Mouse (Mus musculus) midbrain, embryonic 15.5 days (tissue): Measurements from ENCODE around the gene Lpin2. TPM values are rescaled to one million over a fixed set of nuclear protein-coding genes. Genes with fewer than 3 reads are reported as not detected.

Source experiments
- ATAC-seq: fragments of 200-750 bp; cut with Nextera tagmentation; replicated peaks from 2 replicates; pipeline ENCODE4 v1.8.0; 2017; ENCODE audit warnings: moderate TSS enrichment
- H3K27ac ChIP-seq: fragments of 300-500 bp; sonication (generic); 2 replicates; pipeline ENCODE4 v1.5.1; 2015; ENCODE audit warnings: mild to moderate bottlenecking, inconsistent platforms
- H3K27me3 ChIP-seq: fragments of 300-500 bp; sonication (generic); replicated peaks from 2 replicates; pipeline ENCODE4 v1.6.1; 2015; ENCODE audit warnings: inconsistent platforms
- H3K36me3 ChIP-seq: fragments of 300-500 bp; sonication (generic); replicated peaks from 2 replicates; pipeline ENCODE4 v1.6.1; 2015; ENCODE audit warnings: inconsistent platforms
- H3K4me1 ChIP-seq: fragments of 300-500 bp; sonication (generic); 2 replicates; pipeline ENCODE4 v1.6.1; 2015; ENCODE audit warnings: inconsistent platforms
- H3K4me2 ChIP-seq: fragments of 300-500 bp; sonication (generic); 2 replicates; pipeline ENCODE4 v1.6.1; 2015; ENCODE audit warnings: inconsistent platforms, mild to moderate bottlenecking, moderate library complexity
- H3K4me3 ChIP-seq: fragments of 300-500 bp; sonication (generic); 2 replicates; pipeline ENCODE4 v1.5.1; 2015; ENCODE audit warnings: mild to moderate bottlenecking, inconsistent platforms
- H3K9ac ChIP-seq: fragments of 300-500 bp; sonication (generic); 2 replicates; pipeline ENCODE4 v1.6.1; 2015; ENCODE audit warnings: mild to moderate bottlenecking, inconsistent platforms
- H3K9me3 ChIP-seq: fragments of 300-500 bp; sonication (generic); 2 replicates; pipeline ENCODE4 v1.6.1; 2016; ENCODE audit warnings: inconsistent platforms
- WGBS: fragments of 180-500 bp; shearing (Covaris S2); methylation state at CpG from one replicate; pipeline ENCODE4 v1.1.7; 2015; ENCODE audit warnings: mixed read lengths; 5-methylcytosine and 5-hydroxymethylcytosine counted together
- polyA plus RNA-seq: library from polyadenylated mRNA; unstranded; fragments of >200 nt; fragmentation: Nextera tagmentation; extraction: Ambion mirVana; gene quantifications from 2 replicates; pipeline ENCODE4 v1.2.1, GENCODE M21; 2015

The Lpin2 gene
- polyA plus RNA-seq, 1 experiment from 2014 or later, result 47.6 TPM

DNA sequence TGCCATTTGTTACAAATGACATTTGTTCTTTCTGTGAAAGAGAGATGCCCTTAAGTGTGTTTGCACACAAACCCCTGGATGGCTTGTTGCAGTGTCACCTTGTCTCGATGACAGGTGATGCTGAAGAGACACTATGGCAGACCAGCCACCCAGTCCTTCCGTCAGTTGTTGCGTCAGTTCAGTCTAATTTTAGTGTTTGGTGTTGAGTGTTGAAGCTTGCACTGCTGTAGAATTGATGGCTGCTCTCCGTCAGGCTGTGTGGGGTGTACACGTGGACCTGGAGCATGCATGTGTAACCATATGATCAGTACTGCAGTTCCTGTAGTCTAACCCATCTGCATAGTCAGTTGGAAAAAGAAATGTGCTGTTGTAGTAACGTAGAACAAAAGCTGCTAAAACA, 66.6 kb downstream of the Lpin2 start:
- H3K4me2 ChIP-seq, result no peak overlapping the region
- H3K27ac ChIP-seq, result no peak overlapping the region
- no peaks in the 10 kb centered on the region for H3K4me1 ChIP-seq
- no peak for ATAC-seq
- H3K27me3 ChIP-seq, result no peaks in the 10 kb centered on the region
- no peak overlapping the region for H3K4me3 ChIP-seq
- no peaks in the 10 kb centered on the region for H3K9me3 ChIP-seq
- H3K9ac ChIP-seq, result no peak overlapping the region
- H3K36me3 ChIP-seq, result peaks cover 37% of the 10 kb centered on the region
- WGBS, result 88% methylated on average over 6 of the region's 6 CpGs

DNA sequence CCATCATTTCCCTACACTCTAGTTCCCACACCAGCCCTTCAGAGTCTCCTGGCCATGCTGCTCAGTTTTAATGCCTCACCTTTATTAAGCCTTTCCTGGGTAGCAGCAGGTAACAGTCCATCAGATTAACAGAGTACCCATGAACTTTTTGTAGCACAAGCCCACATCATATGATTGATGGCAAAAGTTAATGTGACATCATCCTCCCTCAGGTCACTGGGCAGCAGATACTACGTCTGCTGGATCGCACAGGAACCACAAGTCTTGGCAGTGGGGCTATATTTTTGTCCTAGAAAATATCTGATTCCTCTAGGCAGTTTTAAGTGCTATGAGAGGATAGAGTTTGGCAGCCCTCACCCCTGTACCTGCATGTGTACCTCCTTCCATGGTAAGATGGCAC, 67.7 kb downstream of the Lpin2 start:
- WGBS, result 94% methylated on average over 2 of the region's 2 CpGs
- Histone ChIP-seq H3K9ac (no peak overlapping the region), H3K4me1 (no peaks in the 10 kb centered on the region), H3K4me2 (no peak overlapping the region), H3K36me3 (peaks cover 28% of the 10 kb centered on the region), H3K9me3 (no peaks in the 10 kb centered on the region), H3K27me3 (no peaks in the 10 kb centered on the region), H3K27ac (no peak overlapping the region), H3K4me3 (no peak overlapping the region)
- ATAC-seq, result no peak

DNA sequence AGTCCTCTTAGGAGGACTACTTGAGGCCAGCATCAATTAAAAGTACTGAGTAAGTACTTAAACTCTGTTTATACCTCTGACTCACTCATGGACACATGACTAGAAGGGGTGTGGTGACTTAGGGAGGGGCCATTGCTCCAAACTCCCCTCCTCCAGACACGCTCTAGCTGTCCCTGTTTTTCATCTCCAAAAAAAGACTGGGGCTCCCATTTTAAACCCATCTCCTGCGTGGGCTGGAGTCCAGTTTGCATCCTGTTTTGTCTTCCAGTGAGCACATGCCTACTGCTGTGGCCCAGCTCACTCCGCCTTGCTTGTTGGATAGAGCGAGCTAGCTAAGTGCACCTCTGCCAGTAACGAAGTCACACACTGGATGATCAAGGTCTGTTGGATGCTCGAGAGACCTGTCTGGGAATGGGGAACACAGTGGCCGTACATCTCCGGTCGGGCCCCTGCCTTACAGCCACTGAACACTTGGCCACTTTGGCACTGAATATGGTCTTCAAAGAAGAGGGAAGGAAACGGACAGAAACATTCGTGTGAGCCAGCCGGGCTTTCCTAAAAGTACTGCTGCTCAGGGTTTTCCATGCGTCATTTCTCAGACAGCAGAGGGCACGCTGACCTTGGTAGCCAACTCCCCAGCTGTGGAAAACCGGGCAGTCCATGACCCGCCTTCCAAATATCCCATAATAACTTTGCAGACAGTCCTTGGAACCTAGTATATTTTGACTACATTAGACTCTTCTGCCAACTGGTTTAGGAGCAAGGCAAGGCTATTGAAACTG, 68.7 kb downstream of the Lpin2 start:
- no peak for ATAC-seq
- Histone ChIP-seq H3K9ac (no peak overlapping the region), H3K4me1 (no peaks in the 10 kb centered on the region), H3K27ac (no peak overlapping the region), H3K27me3 (no peaks in the 10 kb centered on the region), H3K4me2 (no peak overlapping the region), H3K36me3 (peaks cover 25% of the 10 kb centered on the region), H3K9me3 (no peaks in the 10 kb centered on the region), H3K4me3 (no peak overlapping the region)
- WGBS, result 86% methylated on average over 16 of the region's 16 CpGs

DNA sequence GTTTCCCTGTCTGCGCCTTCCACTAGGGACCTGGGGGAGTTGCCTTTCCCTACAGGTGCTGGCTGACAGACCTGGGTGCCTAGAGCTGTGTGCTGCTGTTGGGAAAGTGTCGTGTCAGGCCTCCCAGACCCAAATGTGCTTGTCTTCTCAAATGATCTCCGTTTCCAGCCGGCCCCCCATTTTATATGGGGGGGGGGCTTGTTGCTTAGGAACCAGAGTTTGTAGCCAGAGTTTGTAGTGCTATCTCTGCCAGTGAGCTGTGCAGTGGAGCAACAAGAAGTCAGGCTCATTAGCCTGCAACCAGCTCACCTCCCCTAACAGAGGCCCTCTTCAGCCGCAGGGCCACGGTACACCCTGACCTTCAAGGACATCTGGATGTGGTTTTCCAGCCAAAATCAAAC, 69.2 kb downstream of the Lpin2 start:
- Histone ChIP-seq H3K4me3 (no peak overlapping the region), H3K27me3 (no peaks in the 10 kb centered on the region), H3K9ac (no peak overlapping the region), H3K9me3 (no peaks in the 10 kb centered on the region), H3K36me3 (peaks cover 19% of the 10 kb centered on the region), H3K4me2 (no peak overlapping the region), H3K4me1 (no peaks in the 10 kb centered on the region), H3K27ac (no peak overlapping the region)
- WGBS, result 72% methylated on average over 6 of the region's 6 CpGs
- ATAC-seq, result no peak

DNA sequence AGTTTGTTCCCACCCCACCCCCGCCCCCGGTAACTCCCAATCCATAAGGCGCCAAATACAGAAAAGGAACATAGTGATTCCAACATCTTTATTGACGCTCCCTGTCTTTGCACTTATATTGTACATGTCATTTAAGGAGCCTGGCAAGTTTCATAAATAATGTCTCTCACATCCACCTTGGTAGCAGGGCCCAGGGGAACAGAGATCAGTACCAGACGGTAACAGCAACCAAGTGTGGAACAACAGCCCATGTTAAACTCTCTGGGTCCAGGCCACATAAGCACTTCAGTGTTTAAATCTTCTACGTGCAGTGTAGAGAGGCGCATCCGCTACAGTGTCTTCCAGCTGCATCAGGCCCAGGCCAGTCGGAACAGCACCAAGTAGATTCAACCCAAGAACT, 69.7 kb downstream of the Lpin2 start:
- Histone ChIP-seq H3K27me3 (no peaks in the 10 kb centered on the region), H3K4me3 (no peak overlapping the region), H3K36me3 (peaks cover 14% of the 10 kb centered on the region; the same call in 1 of the 2 replicates), H3K9ac (no peak overlapping the region), H3K27ac (no peak overlapping the region), H3K4me1 (no peaks in the 10 kb centered on the region), H3K9me3 (no peaks in the 10 kb centered on the region), H3K4me2 (no peak overlapping the region)
- ATAC-seq, result no peak
- WGBS, result 86% methylated on average over 9 of the region's 9 CpGs

DNA sequence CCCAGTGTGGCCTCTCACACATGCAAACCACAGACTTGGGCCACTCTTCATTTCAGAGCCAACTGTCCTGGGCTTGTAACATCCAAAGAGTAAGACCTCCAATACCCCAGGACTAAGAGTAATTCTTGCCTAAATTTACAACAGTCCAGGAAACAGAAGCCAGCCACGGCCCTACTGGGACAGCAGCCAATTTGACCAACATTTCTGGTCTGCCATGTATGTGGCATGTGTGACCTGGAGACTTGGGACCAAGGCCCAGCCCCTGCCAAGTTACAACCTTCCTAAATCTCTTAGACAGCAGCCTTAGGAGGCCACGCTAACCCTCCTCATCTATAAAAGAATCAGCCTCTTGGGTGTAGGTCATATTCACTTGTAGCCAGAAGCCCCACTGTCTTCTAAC, 71.0 kb downstream of the Lpin2 start:
- ATAC-seq, result no peak
- WGBS, result 89% methylated on average over 2 of the region's 2 CpGs

DNA sequence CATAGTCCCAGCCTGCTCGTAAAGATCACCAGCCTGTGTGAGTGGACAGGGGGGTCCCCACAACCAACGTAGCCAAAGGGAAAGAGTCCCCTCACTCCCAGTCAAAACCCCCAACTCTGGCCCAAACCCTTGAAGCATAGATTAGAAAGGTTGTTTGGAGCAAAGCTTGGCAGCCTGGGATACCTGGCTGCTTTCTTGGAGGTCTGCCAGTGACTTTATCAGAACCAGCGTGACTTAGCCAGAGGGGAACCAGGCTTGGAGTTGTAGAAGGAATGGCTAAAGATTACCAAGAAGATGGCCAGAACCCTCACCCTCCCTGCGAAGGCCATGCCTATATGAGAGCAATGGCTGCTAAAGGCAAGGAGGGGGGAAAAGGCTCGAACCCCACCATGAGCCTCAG, 71.7 kb downstream of the Lpin2 start:
- Histone ChIP-seq H3K9me3 (no peaks in the 10 kb centered on the region), H3K4me2 (no peak overlapping the region), H3K27ac (no peak overlapping the region), H3K36me3 (no peaks in the 10 kb centered on the region), H3K9ac (no peak overlapping the region), H3K27me3 (no peaks in the 10 kb centered on the region), H3K4me1 (no peaks in the 10 kb centered on the region), H3K4me3 (no peak overlapping the region)
- ATAC-seq, result no peak
- 88% methylated on average over 5 of the region's 5 CpGs for WGBS

More for the DNA sequence above, 71.0 kb downstream of the Lpin2 start:
- Histone ChIP-seq H3K27ac (no peak overlapping the region), H3K4me2 (no peak overlapping the region), H3K36me3 (peaks cover 2% of the 10 kb centered on the region; the same call in 1 of the 2 replicates), H3K9ac (no peak overlapping the region), H3K9me3 (no peaks in the 10 kb centered on the region), H3K27me3 (no peaks in the 10 kb centered on the region), H3K4me1 (no peaks in the 10 kb centered on the region), H3K4me3 (no peak overlapping the region)

DNA sequence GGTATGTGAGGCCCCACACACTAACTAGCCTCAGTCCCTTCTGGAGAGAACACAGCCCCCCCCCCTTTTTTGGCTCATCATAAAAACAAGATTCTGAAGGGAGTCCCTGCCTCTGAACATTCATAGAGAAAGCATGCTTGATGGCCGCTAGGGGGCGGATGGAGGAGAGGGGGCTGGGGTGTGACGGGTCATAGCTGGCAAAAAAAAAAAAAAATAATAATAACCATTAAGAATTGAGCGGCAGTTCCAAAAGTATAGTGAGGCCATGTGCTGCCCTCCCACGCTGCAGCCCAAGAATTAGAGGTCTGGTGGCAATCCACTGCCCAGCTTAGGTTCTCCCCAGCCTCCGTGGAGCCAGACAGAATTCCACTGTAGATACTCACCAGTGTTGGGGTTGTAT, 72.4 kb downstream of the Lpin2 start:
- 58% methylated on average over 6 of the region's 6 CpGs for WGBS
- Histone ChIP-seq H3K9ac (no peak overlapping the region), H3K4me1 (no peaks in the 10 kb centered on the region), H3K9me3 (no peaks in the 10 kb centered on the region), H3K4me3 (no peak overlapping the region), H3K27ac (no peak overlapping the region), H3K27me3 (no peaks in the 10 kb centered on the region), H3K36me3 (no peaks in the 10 kb centered on the region), H3K4me2 (no peak overlapping the region)
- no peak for ATAC-seq

DNA sequence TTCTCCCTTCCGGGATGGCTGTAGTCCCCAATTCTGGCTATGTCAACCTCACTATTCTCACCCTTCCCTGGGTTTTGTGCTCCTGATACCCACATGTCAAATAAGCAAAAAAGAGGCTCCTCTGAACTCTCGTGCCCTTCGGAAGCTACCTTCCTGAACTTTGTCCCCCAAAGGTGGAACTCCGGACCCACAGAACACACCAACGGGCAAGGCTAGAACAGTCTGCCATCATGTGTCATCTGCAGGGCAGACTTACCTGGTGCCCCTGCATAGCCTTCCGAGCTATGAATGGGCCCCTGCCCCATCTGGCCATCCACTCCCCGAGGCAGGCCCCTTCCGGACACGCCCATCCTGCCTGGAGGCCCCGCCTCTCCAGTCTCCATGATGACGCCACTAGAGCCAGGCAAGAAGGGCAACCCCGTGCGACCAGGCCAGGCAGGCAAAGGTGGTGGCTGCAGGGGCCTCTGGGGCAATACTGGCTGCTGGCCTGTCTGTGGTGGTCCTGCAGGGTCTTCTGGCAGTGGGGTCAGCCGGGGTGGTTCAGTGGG, 73.8 kb downstream of the Lpin2 start:
- Histone ChIP-seq H3K9me3 (no peaks in the 10 kb centered on the region), H3K36me3 (no peaks in the 10 kb centered on the region), H3K4me2 (no peak overlapping the region), H3K4me1 (no peaks in the 10 kb centered on the region), H3K27me3 (no peaks in the 10 kb centered on the region), H3K4me3 (no peak overlapping the region), H3K27ac (no peak overlapping the region), H3K9ac (no peak overlapping the region)
- no peak for ATAC-seq
- WGBS, result 83% methylated on average over 14 of the region's 14 CpGs

DNA sequence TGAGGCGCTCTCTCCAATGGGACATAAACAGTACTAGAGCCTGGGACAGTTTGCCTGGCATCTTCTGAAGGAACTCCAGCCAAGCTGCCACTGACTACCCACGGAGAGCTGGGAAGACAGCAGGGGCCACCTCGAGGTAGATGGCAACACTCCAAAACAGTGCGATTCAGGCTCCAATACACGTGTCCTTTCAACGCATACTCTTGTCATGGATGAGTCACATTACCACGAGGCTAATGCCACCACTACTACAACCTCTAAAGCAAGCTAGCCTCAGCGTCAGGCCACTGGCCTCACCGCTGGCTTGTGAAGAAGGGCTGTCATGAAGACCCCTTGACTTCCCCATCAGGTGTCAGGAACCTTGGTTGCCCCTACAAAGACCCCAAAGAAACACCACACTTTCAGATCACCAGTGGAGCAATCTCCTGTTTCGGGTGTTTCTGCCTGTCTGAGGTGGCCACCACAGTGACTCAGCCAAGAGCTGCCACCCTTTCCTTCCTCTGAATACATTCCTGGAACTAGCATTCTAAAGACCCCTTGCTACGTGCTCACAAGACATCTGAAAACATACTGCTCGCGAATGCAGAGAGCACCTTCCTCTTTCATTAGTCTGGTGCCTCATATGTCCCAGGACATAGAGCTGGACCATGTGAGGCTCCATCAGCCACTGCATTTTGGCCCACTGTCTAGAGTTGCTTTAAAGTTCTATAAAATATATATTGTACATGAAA, 74.6 kb downstream of the Lpin2 start:
- Histone ChIP-seq H3K27ac (no peak overlapping the region), H3K9ac (no peak overlapping the region), H3K4me3 (no peak overlapping the region), H3K27me3 (no peaks in the 10 kb centered on the region), H3K4me1 (no peaks in the 10 kb centered on the region), H3K36me3 (no peaks in the 10 kb centered on the region), H3K4me2 (no peak overlapping the region), H3K9me3 (no peaks in the 10 kb centered on the region)
- ATAC-seq, result no peak
- WGBS, result 89% methylated on average over 13 of the region's 13 CpGs

DNA sequence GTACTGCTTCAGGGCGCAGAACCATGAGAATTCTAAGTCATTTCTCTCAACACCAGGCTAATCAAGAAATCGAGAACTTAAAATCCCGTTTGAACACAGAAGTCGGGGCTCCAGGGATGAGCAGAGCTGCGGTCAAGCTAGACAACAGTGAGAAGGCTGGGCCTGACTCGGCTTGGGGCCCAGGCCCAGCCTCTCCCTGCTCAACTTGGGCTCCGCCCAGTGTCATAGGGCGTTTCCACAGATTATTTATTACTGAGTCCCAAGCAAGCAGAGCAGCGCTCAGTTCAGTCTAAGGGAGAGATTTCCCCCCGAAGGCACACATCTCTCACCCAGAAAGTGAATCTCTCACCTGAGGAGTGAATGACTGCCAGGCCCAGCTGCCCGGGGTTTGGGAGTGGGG, 77.4 kb downstream of the Lpin2 start:
- ATAC-seq, result no peak
- no peaks in the 10 kb centered on the region for H3K36me3 ChIP-seq
- no peaks in the 10 kb centered on the region for H3K9me3 ChIP-seq
- no peak overlapping the region for H3K4me3 ChIP-seq
- 83% methylated on average over 11 of the region's 11 CpGs for WGBS
- no peak overlapping the region for H3K27ac ChIP-seq
- H3K4me1 ChIP-seq, result no peaks in the 10 kb centered on the region
- no peak overlapping the region for H3K9ac ChIP-seq
- no peaks in the 10 kb centered on the region for H3K27me3 ChIP-seq
- no peak overlapping the region for H3K4me2 ChIP-seq

DNA sequence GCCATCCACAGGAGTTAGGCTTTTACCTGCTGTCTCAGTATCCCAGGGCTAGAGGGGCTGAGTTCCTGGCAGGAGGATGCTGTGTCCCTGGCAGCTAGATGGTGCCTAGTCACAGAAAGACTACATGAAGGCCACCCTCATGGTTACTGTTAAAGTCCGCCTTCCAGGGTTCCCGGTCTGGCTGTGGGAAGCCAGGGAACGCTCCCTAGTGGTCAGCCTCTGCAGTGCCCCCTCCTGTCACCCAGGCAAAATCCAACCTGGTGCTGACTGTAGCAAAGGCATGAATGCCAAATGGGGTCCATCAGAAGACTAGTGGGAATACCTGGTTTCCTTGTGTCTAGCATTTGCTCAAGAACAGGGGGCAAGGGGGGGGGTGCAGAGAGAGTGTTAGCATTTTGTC, 78.3 kb downstream of the Lpin2 start:
- 46% methylated on average over 3 of the region's 3 CpGs for WGBS
- Histone ChIP-seq H3K36me3 (no peaks in the 10 kb centered on the region), H3K4me2 (no peak overlapping the region)

More for the DNA sequence above, 78.3 kb downstream of the Lpin2 start:
- H3K4me3 ChIP-seq, result no peak overlapping the region
- H3K27ac ChIP-seq, result no peak overlapping the region
- no peaks in the 10 kb centered on the region for H3K9me3 ChIP-seq
- no peaks in the 10 kb centered on the region for H3K4me1 ChIP-seq
- ATAC-seq, result no peak
- H3K27me3 ChIP-seq, result no peaks in the 10 kb centered on the region
- no peak overlapping the region for H3K9ac ChIP-seq
